Mouse (Mus musculus) forebrain, embryonic 15.5 days (tissue): ENCODE measurements around the gene Htra2. TPM values are rescaled to one million over a fixed set of nuclear protein-coding genes. Genes with fewer than 3 reads are reported as not detected.

ENCODE experiments used
- ATAC-seq: fragments of 200-750 bp; cut with Nextera tagmentation; replicated peaks from 2 replicates; pipeline ENCODE4 v1.8.0; 2017; ENCODE audit warnings: mild to moderate bottlenecking, moderate TSS enrichment, moderate library complexity
- H3K27ac ChIP-seq: fragments of 300-500 bp; sonication (generic); replicated peaks from 2 replicates; pipeline ENCODE4 v1.5.1; 2015; ENCODE audit warnings: mild to moderate bottlenecking, inconsistent platforms
- H3K27me3 ChIP-seq: fragments of 300-500 bp; sonication (generic); 2 replicates; pipeline ENCODE4 v1.6.1; 2015; ENCODE audit warnings: inconsistent platforms
- H3K36me3 ChIP-seq: fragments of 300-500 bp; sonication (generic); 2 replicates; pipeline ENCODE4 v1.6.1; 2015; ENCODE audit warnings: mild to moderate bottlenecking, inconsistent platforms
- H3K4me1 ChIP-seq: fragments of 300-500 bp; sonication (generic); 2 replicates; pipeline ENCODE4 v1.6.1; 2015; ENCODE audit warnings: inconsistent platforms
- H3K4me2 ChIP-seq: fragments of 300-500 bp; sonication (generic); replicated peaks from 2 replicates; pipeline ENCODE4 v1.6.1; 2015; ENCODE audit warnings: mild to moderate bottlenecking, inconsistent platforms
- H3K4me3 ChIP-seq: fragments of 300-500 bp; sonication (generic); 2 replicates; pipeline ENCODE4 v1.5.1; 2015; ENCODE audit warnings: mild to moderate bottlenecking, inconsistent platforms
- H3K9ac ChIP-seq: fragments of 300-500 bp; sonication (generic); replicated peaks from 2 replicates; pipeline ENCODE4 v1.6.1; 2015; ENCODE audit warnings: mild to moderate bottlenecking, inconsistent platforms
- H3K9me3 ChIP-seq: fragments of 300-500 bp; sonication (generic); 2 replicates; pipeline ENCODE4 v1.6.1; 2016; ENCODE audit warnings: inconsistent platforms
- WGBS: fragments of 180-500 bp; shearing (Covaris S2); methylation state at CpG from one replicate; pipeline ENCODE4 v1.1.7; 2015; ENCODE audit warnings: mixed read lengths; 5-methylcytosine and 5-hydroxymethylcytosine counted together
- polyA plus RNA-seq: library from polyadenylated mRNA; unstranded; fragments of >200 nt; fragmentation: Nextera tagmentation; extraction: Ambion mirVana; gene quantifications from 2 replicates; pipeline ENCODE4 v1.2.1, GENCODE M21; 2015

Htra2 gene
- 69.9 and 71.0 TPM in 2 replicates for polyA plus RNA-seq

GRCm38 (mm10) chr6:83054871-83055431 is at the start of gene Htra2:
TSS of gene Htra2 (minus strand) at chr6:83055273.
- Histone ChIP-seq H3K4me2 (peak within 1 kb of the TSS; percentile 71), H3K9ac (peak within 1 kb of the TSS; percentile 89), H3K27me3 (no peaks in the 10 kb centered on the region), H3K36me3 (peaks cover 25% of the 10 kb centered on the region), H3K9me3 (no peaks in the 10 kb centered on the region), H3K4me3 (peak within 1 kb of the TSS; percentile 75), H3K4me1 (peaks cover 29% of the 10 kb centered on the region), H3K27ac (peak within 1 kb of the TSS; percentile 85)
- WGBS = under 1% methylated on average over 50 of the region's 50 CpGs
- ATAC-seq = peak; percentile 21

- H3K9ac ChIP-seq = no peak overlapping the region
- H3K36me3 ChIP-seq = no peaks in the 10 kb centered on the region
- H3K4me3 ChIP-seq = no peak overlapping the region
- H3K4me2 ChIP-seq = no peak overlapping the region
- H3K27me3 ChIP-seq = no peaks in the 10 kb centered on the region
- H3K9me3 ChIP-seq = no peaks in the 10 kb centered on the region
- H3K4me1 ChIP-seq = peaks cover 37% of the 10 kb centered on the region
- H3K27ac ChIP-seq = no peak overlapping the region
- peak; percentile 38 for ATAC-seq
- 40% methylated on average over 4 of the region's 4 CpGs for WGBS
Observed at GRCm38 (mm10) chr6:83104158-83104557, 49.1 kb upstream of the Htra2 start.

GRCm38 (mm10) chr6:83103130-83103650 is 48.1 kb upstream of the Htra2 start:
- no peaks in the 10 kb centered on the region for H3K27me3 ChIP-seq
- peaks cover 32% of the 10 kb centered on the region for H3K4me1 ChIP-seq
- 0 out of 2 replicates have a peak overlapping the region, but pooled peaks have one; percentile 0 for H3K27ac ChIP-seq
- peak overlapping the region; percentile 84; the same call in 1 of the 2 replicates for H3K4me3 ChIP-seq
- 49% methylated on average over 11 of the region's 11 CpGs for WGBS
- H3K36me3 ChIP-seq = no peaks in the 10 kb centered on the region
- peak overlapping the region; percentile 84; the same call in 1 of the 2 replicates for H3K9ac ChIP-seq
- no peaks in the 10 kb centered on the region for H3K9me3 ChIP-seq
- H3K4me2 ChIP-seq = peak overlapping the region; percentile 100
- no peak for ATAC-seq

DNA sequence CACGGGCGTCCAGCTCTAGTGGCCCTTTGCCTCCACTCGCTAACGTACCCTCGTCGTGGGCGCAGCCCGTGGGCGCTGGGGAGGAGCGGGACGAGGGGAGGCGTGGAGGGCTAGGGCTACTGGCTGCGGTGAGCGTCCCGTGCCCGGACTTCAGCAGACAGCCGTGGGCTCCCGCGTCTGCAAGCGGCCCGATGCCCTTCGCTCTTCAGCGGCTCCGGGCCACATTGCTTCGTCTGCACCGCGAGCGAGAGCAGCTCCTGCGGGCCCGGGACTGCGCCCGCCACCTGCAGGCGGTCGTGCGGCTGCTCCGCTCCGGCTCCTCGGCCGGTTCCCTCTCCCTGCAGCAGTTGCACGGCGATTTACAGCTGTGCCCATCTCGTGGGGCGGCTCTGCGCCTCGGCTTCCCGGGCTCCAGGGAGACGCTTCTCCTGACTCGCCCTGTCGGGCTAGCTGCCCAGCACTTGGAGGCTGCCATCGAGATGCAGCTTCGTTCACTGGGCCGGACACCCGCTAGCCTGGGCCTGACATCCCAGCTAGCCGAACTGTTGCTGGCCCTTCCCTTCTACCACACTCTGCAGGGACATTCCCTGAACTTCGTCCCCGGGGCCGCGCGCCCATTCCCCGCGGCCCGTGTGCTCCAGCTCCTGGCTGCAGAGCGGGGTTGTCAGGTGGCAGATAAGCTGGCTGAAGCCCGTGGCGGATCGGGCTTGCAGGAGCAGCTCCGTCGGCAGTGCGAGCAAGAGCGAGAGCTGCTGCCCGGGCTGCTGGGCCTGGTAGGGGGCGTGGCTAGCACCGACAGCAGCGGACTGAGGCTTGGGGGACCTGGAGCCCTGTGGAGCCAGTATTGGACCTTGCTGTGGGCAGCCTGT is 46.8 kb upstream of the Htra2 start:
- Histone ChIP-seq H3K4me1 (peaks cover 26% of the 10 kb centered on the region), H3K27me3 (peaks cover 3% of the 10 kb centered on the region; the same call in 1 of the 2 replicates), H3K9me3 (no peaks in the 10 kb centered on the region), H3K9ac (peak overlapping the region; percentile 84), H3K4me2 (peak overlapping the region; percentile 100), H3K27ac (peak overlapping the region; percentile 82), H3K4me3 (peak overlapping the region; percentile 84), H3K36me3 (no peaks in the 10 kb centered on the region)
- under 1% methylated on average over 74 of the region's 74 CpGs for WGBS
- ATAC-seq = peak; percentile 76

- Histone ChIP-seq H3K9ac (peak within 1 kb of the TSS; percentile 84), H3K27me3 (peaks cover 3% of the 10 kb centered on the region; the same call in 1 of the 2 replicates), H3K9me3 (no peaks in the 10 kb centered on the region), H3K4me3 (peak within 1 kb of the TSS; percentile 84), H3K4me1 (peaks cover 26% of the 10 kb centered on the region), H3K36me3 (no peaks in the 10 kb centered on the region), H3K27ac (peak within 1 kb of the TSS; percentile 82), H3K4me2 (peak within 1 kb of the TSS; percentile 100)
- peak; percentile 81 for ATAC-seq
- under 1% methylated on average over 25 of the region's 25 CpGs for WGBS
Observed at GRCm38 (mm10) chr6:83101316-83101687, 46.2 kb upstream of the Htra2 start, which contains the start of the genes Ccdc142 and Gm42688. TSS of gene Ccdc142 (plus strand) at chr6:83101601. TSS of gene Gm42688 (plus strand) at chr6:83101617.

- Histone ChIP-seq H3K9me3 (no peaks in the 10 kb centered on the region), H3K9ac (no peak overlapping the region), H3K4me3 (no peak overlapping the region), H3K4me2 (no peak overlapping the region), H3K4me1 (peaks cover 22% of the 10 kb centered on the region), H3K27ac (no peak overlapping the region), H3K27me3 (peaks cover 8% of the 10 kb centered on the region; the same call in 1 of the 2 replicates), H3K36me3 (no peaks in the 10 kb centered on the region)
- 85% methylated on average over 2 of the region's 2 CpGs for WGBS
- ATAC-seq = no peak
Observed at GRCm38 (mm10) chr6:83098411-83098810, 43.3 kb upstream of the Htra2 start.

DNA sequence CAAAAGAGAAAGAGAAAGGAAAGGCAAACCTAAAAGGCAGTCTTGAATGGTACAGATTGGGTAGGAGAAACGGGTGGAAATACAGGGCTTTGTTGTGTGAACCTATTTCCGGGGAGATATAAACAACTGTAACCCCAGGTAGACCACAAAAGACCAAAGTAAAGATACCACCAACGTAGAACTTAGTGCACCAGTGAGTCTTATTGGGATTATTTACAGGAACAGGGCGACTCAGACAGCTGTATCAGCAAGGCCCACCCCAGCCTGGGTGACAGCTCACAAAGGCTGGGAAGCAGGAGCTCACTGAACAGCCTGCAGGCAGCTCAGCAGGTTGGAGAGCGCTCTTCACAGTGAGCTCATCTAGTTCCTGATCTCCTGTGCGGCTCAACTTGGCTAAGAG is 40.9 kb upstream of the Htra2 start:
- no peak overlapping the region for H3K4me2 ChIP-seq
- H3K27ac ChIP-seq = no peak overlapping the region
- WGBS = 43% methylated on average over 6 of the region's 6 CpGs
- H3K36me3 ChIP-seq = no peaks in the 10 kb centered on the region
- H3K9ac ChIP-seq = no peak overlapping the region
- peaks cover 3% of the 10 kb centered on the region for H3K4me1 ChIP-seq
- no peak overlapping the region for H3K4me3 ChIP-seq
- H3K27me3 ChIP-seq = peaks cover 8% of the 10 kb centered on the region; the same call in 1 of the 2 replicates
- H3K9me3 ChIP-seq = no peaks in the 10 kb centered on the region
- ATAC-seq = no peak

GRCm38 (mm10) chr6:83092416-83093127 is 37.5 kb upstream of the Htra2 start:
- no peak for ATAC-seq
- H3K27ac ChIP-seq = no peak overlapping the region
- H3K9me3 ChIP-seq = no peaks in the 10 kb centered on the region
- H3K9ac ChIP-seq = no peak overlapping the region
- peaks cover 37% of the 10 kb centered on the region for H3K27me3 ChIP-seq
- H3K4me2 ChIP-seq = no peak overlapping the region
- WGBS = 56% methylated on average over 6 of the region's 6 CpGs
- no peaks in the 10 kb centered on the region for H3K36me3 ChIP-seq
- H3K4me3 ChIP-seq = no peak overlapping the region
- H3K4me1 ChIP-seq = peaks cover 1% of the 10 kb centered on the region; the same call in 1 of the 2 replicates

DNA sequence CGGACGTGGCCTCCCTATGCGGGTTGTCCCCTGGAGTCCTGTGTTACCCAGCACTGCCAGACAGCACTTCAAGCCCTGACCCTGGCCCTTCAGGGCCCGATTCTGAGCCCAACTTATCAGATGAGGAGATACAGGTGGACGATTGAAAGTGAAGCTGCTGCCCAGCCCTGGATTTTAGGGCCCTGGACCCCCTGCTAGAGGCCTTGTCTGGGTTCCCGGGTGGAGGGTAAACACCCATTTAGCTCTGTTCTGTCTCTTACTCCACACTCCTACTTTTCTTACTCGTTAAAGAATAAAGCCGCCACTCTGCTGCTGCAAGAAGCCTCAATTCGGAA is 32.8 kb upstream of the Htra2 start:
- Histone ChIP-seq H3K9ac (no peak overlapping the region), H3K27me3 (peaks cover 77% of the 10 kb centered on the region), H3K4me3 (no peak overlapping the region), H3K27ac (no peak overlapping the region), H3K4me2 (no peak overlapping the region), H3K36me3 (no peaks in the 10 kb centered on the region), H3K9me3 (no peaks in the 10 kb centered on the region), H3K4me1 (peaks cover 7% of the 10 kb centered on the region)
- WGBS = 5% methylated on average over 9 of the region's 9 CpGs
- ATAC-seq = no peak

DNA sequence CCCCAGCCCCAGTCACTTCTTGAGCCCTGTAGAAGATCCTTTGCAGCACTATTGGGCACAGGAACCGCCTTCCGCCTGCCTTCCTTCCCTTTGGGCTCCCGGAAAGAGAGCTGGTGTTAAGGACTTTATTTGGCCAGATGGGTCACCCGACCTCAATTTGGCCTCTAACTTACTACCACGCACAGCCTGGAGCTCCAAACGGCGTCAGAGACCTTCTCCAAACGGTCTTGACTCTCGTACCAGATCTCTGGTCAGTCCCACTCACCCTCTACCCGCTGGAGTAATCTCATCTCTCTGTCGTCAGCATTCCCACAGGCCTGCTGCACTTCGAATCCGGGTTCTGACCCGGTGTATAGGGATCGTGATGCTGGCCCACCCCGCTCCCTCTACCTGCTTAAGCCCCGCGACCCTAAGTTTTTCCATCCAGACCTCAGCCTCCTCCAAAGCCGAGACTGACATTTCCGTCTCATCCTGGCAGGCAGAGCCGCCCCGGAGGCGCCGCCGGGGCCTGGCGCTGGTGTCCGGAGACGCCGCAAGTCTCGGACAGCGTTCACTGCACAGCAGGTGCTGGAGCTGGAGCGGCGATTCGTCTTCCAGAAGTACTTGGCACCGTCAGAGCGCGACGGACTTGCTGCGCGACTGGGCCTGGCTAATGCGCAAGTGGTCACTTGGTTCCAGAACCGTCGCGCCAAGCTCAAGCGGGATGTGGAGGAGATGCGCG is 32.3 kb upstream of the Htra2 start:
- no peak overlapping the region; the same call in 1 of the 2 replicates for H3K4me2 ChIP-seq
- peaks cover 7% of the 10 kb centered on the region for H3K4me1 ChIP-seq
- no peaks in the 10 kb centered on the region for H3K9me3 ChIP-seq
- H3K27ac ChIP-seq = no peak overlapping the region
- H3K36me3 ChIP-seq = no peaks in the 10 kb centered on the region
- no peak overlapping the region for H3K9ac ChIP-seq
- peaks cover 82% of the 10 kb centered on the region for H3K27me3 ChIP-seq
- WGBS = 1% methylated on average over 47 of the region's 47 CpGs
- ATAC-seq = no peak
- H3K4me3 ChIP-seq = 0 out of 2 replicates have a peak overlapping the region, but pooled peaks have one; percentile 2
